Mouse (Mus musculus) liver, embryonic 13.5 days (tissue): Measurements from ENCODE around the gene Satb1. TPM values are rescaled to one million over a fixed set of nuclear protein-coding genes. Genes with fewer than 3 reads are reported as not detected.

Experiments
- ATAC-seq: fragments of 200-750 bp; cut with Nextera tagmentation; 2 replicates; pipeline ENCODE4 v1.8.0; 2017; ENCODE audit warnings: low read depth, mild to moderate bottlenecking, moderate number of reproducible peaks, moderate library complexity
- DNase-seq: peaks from one replicate; pipeline ENCODE4 v3.0.0; 2022
- H3K27ac ChIP-seq: fragments of 300-500 bp; sonication (generic); 2 replicates; pipeline ENCODE4 v1.5.1; 2015; ENCODE audit warnings: moderate library complexity, mild to moderate bottlenecking, inconsistent platforms
- H3K27me3 ChIP-seq: fragments of 300-500 bp; sonication (generic); 2 replicates; pipeline ENCODE4 v1.6.1; 2015; ENCODE audit warnings: mild to moderate bottlenecking, inconsistent platforms
- H3K36me3 ChIP-seq: fragments of 300-500 bp; sonication (generic); 2 replicates; pipeline ENCODE4 v1.6.1; 2015; ENCODE audit warnings: mild to moderate bottlenecking, inconsistent platforms
- H3K4me1 ChIP-seq: fragments of 300-500 bp; sonication (generic); replicated peaks from 2 replicates; pipeline ENCODE4 v1.6.1; 2015; ENCODE audit warnings: inconsistent platforms
- H3K4me2 ChIP-seq: fragments of 300-500 bp; sonication (generic); 2 replicates; pipeline ENCODE4 v1.6.1; 2015; ENCODE audit warnings: inconsistent platforms, mild to moderate bottlenecking, moderate library complexity
- H3K4me3 ChIP-seq: fragments of 300-500 bp; sonication (generic); replicated peaks from 2 replicates; pipeline ENCODE4 v1.5.1; 2015; ENCODE audit warnings: mild to moderate bottlenecking, inconsistent platforms
- H3K9ac ChIP-seq: fragments of 300-500 bp; sonication (generic); 2 replicates; pipeline ENCODE4 v1.6.1; 2015; ENCODE audit warnings: mild to moderate bottlenecking, inconsistent platforms
- H3K9me3 ChIP-seq: fragments of 300-500 bp; sonication (generic); replicated peaks from 2 replicates; pipeline ENCODE4 v1.6.1; 2016; ENCODE audit warnings: inconsistent platforms
- WGBS: fragments of 180-500 bp; shearing (Covaris S2); methylation state at CpG from one replicate; pipeline ENCODE4 v1.1.7; 2015; ENCODE audit not compliant: insufficient replicate concordance; 5-methylcytosine and 5-hydroxymethylcytosine counted together
- polyA plus RNA-seq: library from polyadenylated mRNA; unstranded; fragments of >200 nt; fragmentation: Nextera tagmentation; extraction: Ambion mirVana; gene quantifications from 2 replicates; pipeline ENCODE4 v1.2.1, GENCODE M21; 2015

The Satb1 gene
- polyA plus RNA-seq, 1 experiment from 2014 or later, result 1.6 TPM

DNA sequence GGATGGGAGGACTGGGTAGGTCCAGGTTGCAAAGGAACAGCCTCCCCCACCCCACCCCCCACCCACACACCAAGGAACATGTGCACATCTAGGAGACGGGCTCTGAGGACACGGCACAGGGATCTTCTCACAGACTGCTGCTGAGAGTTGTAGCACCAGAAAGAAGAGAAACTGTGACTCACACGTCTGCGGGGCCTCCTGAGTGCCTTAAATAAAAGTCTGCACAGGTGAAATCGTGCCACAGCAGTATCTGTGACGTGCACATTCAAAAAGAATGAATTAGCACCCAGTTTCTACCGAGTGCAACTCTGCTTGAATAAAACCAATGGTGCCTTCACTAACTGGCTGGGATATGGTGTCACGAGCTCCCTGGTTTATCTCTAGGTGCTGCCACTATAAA is 69.5 kb downstream of the Satb1 start:
- H3K27me3 ChIP-seq, result no peaks in the 10 kb centered on the region
- H3K4me2 ChIP-seq, result no peak overlapping the region
- WGBS, result 63% methylated on average over 8 of the region's 8 CpGs
- H3K27ac ChIP-seq, result no peak overlapping the region
- H3K9ac ChIP-seq, result no peak overlapping the region
- H3K4me1 ChIP-seq, result no peaks in the 10 kb centered on the region
- no peak for ATAC-seq
- H3K36me3 ChIP-seq, result no peaks in the 10 kb centered on the region
- no peak overlapping the region for H3K4me3 ChIP-seq
- no peaks in the 10 kb centered on the region for H3K9me3 ChIP-seq
- no peak for DNase-seq

- Histone ChIP-seq H3K4me3 (no peak overlapping the region), H3K36me3 (no peaks in the 10 kb centered on the region), H3K9me3 (no peaks in the 10 kb centered on the region), H3K27me3 (no peaks in the 10 kb centered on the region), H3K4me2 (no peak overlapping the region), H3K27ac (no peak overlapping the region), H3K4me1 (no peaks in the 10 kb centered on the region), H3K9ac (no peak overlapping the region)
- DNase-seq (no peak), ATAC-seq (no peak)
- WGBS, result 51% methylated on average over 7 of the region's 7 CpGs
Measured at GRCm38 (mm10) chr17:51762503-51762902, 70.6 kb downstream of the Satb1 start.

GRCm38 (mm10) chr17:51760997-51761655 is 72.0 kb downstream of the Satb1 start:
- no peak for ATAC-seq
- 77% methylated on average over 17 of the region's 17 CpGs for WGBS

GRCm38 (mm10) chr17:51760251-51760887 is 72.7 kb downstream of the Satb1 start:
- no peak overlapping the region for H3K4me2 ChIP-seq
- no peaks in the 10 kb centered on the region for H3K27me3 ChIP-seq
- ATAC-seq, result no peak
- no peak overlapping the region for H3K9ac ChIP-seq
- no peak overlapping the region for H3K4me3 ChIP-seq
- no peaks in the 10 kb centered on the region for H3K4me1 ChIP-seq
- H3K9me3 ChIP-seq, result no peaks in the 10 kb centered on the region
- 76% methylated on average over 17 of the region's 17 CpGs for WGBS
- H3K36me3 ChIP-seq, result no peaks in the 10 kb centered on the region
- H3K27ac ChIP-seq, result no peak overlapping the region
- DNase-seq, result no peak

More at GRCm38 (mm10) chr17:51760997-51761655, 72.0 kb downstream of the Satb1 start:
- H3K36me3 ChIP-seq, result no peaks in the 10 kb centered on the region
- no peaks in the 10 kb centered on the region for H3K4me1 ChIP-seq
- H3K9me3 ChIP-seq, result no peaks in the 10 kb centered on the region
- no peaks in the 10 kb centered on the region for H3K27me3 ChIP-seq
- H3K9ac ChIP-seq, result no peak overlapping the region
- no peak for DNase-seq
- H3K27ac ChIP-seq, result no peak overlapping the region
- no peak overlapping the region for H3K4me2 ChIP-seq
- no peak overlapping the region for H3K4me3 ChIP-seq

- Histone ChIP-seq H3K27me3 (no peaks in the 10 kb centered on the region), H3K4me2 (no peak overlapping the region), H3K36me3 (no peaks in the 10 kb centered on the region), H3K4me3 (no peak overlapping the region), H3K9me3 (no peaks in the 10 kb centered on the region), H3K4me1 (no peaks in the 10 kb centered on the region), H3K27ac (no peak overlapping the region), H3K9ac (no peak overlapping the region)
- no peak for DNase-seq
- WGBS, result 60% methylated on average over 4 of the region's 4 CpGs
- ATAC-seq, result no peak
Measured at GRCm38 (mm10) chr17:51759509-51759908, 73.6 kb downstream of the Satb1 start.

DNA sequence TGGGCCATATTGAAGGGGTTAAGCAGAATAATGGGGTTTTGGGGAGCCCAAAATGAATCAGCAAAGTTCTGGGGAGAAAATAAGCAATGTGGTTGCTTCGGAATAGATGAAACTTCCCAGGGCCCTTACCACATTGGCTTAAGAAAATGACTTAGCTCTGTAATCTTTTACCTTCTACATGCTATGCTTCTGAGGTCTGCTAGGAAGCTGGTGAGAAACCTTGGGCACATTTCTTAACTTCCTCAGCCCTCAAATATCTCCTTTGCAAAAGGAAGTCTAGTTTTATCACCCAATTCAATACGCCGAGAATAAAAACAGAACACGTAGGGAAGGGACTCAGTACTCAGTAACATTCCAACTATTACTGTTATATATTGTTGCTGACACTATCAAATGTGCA is 80.9 kb downstream of the Satb1 start:
- Histone ChIP-seq H3K9me3 (no peaks in the 10 kb centered on the region), H3K27ac (no peak overlapping the region), H3K9ac (no peak overlapping the region), H3K4me2 (no peak overlapping the region), H3K4me3 (no peak overlapping the region), H3K4me1 (no peaks in the 10 kb centered on the region), H3K36me3 (no peaks in the 10 kb centered on the region), H3K27me3 (no peaks in the 10 kb centered on the region)
- ATAC-seq, result no peak
- WGBS, result 74% methylated on average over 4 of the region's 4 CpGs
- no peak for DNase-seq

DNA sequence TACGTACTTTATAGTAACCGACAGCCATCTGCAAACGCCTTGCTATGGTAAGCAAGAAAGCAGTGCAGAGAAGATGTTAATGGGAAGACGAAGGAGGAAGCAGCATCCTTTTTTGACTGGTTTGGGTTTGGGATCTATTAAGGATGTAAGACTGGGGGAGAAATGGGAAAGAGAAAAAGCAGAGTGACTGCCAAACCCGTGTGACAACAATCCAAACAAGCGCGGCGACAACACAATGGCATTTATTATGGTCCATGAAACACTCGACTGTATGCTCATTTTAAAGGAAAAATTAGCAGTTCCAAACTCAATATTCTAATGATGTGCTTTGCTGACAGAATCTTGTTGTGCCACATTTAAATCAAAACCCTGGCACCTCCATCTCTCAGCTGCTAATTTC is 85.9 kb downstream of the Satb1 start:
- DNase-seq, result no peak
- Histone ChIP-seq H3K27ac (no peak overlapping the region), H3K4me2 (no peak overlapping the region), H3K4me3 (no peak overlapping the region), H3K9me3 (no peaks in the 10 kb centered on the region), H3K36me3 (no peaks in the 10 kb centered on the region), H3K4me1 (no peaks in the 10 kb centered on the region), H3K9ac (no peak overlapping the region), H3K27me3 (no peaks in the 10 kb centered on the region)
- no peak for ATAC-seq
- 78% methylated on average over 9 of the region's 9 CpGs for WGBS

DNA sequence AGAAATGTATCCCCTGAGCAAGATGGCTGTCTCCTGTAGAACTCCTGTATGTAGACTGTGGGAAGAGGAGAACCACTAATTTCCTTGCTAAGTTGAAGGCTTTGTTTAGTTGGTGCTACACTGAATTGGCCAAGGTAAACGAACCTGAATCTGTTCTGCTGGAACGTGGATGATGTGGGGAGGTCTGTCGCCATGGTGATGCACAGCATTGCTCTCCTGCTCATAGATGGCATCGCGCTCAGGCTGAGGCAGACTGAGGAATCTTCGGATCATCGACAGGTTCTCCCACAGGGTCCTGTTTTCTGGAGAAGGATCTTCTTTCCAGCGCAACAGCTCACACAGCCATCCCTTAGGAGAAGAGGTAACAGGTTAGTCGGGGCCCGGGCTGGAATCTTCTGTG is 90.6 kb downstream of the Satb1 start:
- Histone ChIP-seq H3K4me3 (no peak overlapping the region), H3K4me1 (no peaks in the 10 kb centered on the region), H3K9ac (no peak overlapping the region), H3K27ac (no peak overlapping the region), H3K36me3 (no peaks in the 10 kb centered on the region), H3K4me2 (no peak overlapping the region), H3K9me3 (no peaks in the 10 kb centered on the region), H3K27me3 (no peaks in the 10 kb centered on the region)
- WGBS, result 73% methylated on average over 10 of the region's 10 CpGs
- ATAC-seq (no peak), DNase-seq (no peak)

GRCm38 (mm10) chr17:51741126-51741525 is 92.0 kb downstream of the Satb1 start:
- Histone ChIP-seq H3K27ac (no peak overlapping the region), H3K9ac (no peak overlapping the region), H3K4me1 (no peaks in the 10 kb centered on the region), H3K9me3 (no peaks in the 10 kb centered on the region), H3K27me3 (no peaks in the 10 kb centered on the region), H3K4me2 (no peak overlapping the region), H3K36me3 (no peaks in the 10 kb centered on the region), H3K4me3 (no peak overlapping the region)
- ATAC-seq, result no peak
- no peak for DNase-seq
- WGBS, result 74% methylated on average over 10 of the region's 10 CpGs

DNA sequence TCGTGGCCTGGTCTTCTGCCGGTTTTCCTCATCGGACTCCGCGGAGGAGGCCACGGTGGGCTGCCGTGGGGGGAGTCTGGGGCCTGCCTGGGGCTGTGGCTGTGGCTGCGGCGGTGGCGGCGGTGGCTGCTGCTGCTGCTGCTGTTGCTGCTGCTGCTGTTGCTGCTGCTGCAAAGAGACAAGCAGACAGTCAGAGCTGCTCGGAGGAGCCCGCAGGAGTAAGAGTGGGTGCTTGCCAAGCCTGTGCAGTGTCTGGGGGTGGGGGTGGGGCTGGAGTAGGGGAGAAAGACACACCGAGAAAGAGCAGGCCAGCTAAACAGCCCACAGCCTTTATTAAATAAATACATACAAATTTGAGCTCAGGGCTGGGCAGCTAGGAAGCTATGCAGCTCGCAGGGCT is 92.8 kb downstream of the Satb1 start:
- WGBS, result 75% methylated on average over 15 of the region's 15 CpGs
- no peaks in the 10 kb centered on the region for H3K27me3 ChIP-seq
- no peak overlapping the region for H3K4me3 ChIP-seq
- DNase-seq, result no peak
- no peaks in the 10 kb centered on the region for H3K36me3 ChIP-seq
- no peaks in the 10 kb centered on the region for H3K4me1 ChIP-seq
- H3K9ac ChIP-seq, result no peak overlapping the region
- ATAC-seq, result no peak
- H3K27ac ChIP-seq, result no peak overlapping the region
- no peak overlapping the region for H3K4me2 ChIP-seq
- no peaks in the 10 kb centered on the region for H3K9me3 ChIP-seq

- Histone ChIP-seq H3K4me2 (no peak overlapping the region), H3K4me3 (no peak overlapping the region), H3K27ac (no peak overlapping the region), H3K36me3 (no peaks in the 10 kb centered on the region), H3K27me3 (no peaks in the 10 kb centered on the region), H3K9me3 (no peaks in the 10 kb centered on the region), H3K9ac (no peak overlapping the region), H3K4me1 (no peaks in the 10 kb centered on the region)
- WGBS, result 82% methylated on average over 2 of the region's 2 CpGs
- no peak for DNase-seq
- ATAC-seq, result no peak
Measured at GRCm38 (mm10) chr17:51724486-51724885, 108.6 kb downstream of the Satb1 start.

DNA sequence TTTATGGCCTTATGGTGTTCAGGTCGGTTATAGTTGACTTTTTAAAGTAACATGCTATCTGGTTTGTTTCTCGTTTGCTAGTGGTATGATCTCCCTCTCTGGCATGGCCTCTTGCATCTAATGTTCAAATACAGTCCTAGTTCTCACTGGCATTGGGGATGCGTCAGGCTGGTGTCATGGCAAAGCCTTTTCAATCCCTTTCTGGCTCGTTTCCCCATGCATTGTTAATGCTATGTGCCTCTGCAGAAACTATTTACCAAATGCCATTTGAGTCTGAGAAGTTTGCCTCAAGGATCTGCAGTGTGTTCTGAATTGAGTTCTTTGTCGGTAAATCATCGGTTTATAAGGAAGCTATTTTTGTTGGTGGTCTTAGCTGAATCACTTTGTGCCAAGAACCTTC is 137.4 kb downstream of the Satb1 start:
- H3K9me3 ChIP-seq, result no peaks in the 10 kb centered on the region
- H3K4me3 ChIP-seq, result no peak overlapping the region
- no peak overlapping the region for H3K4me2 ChIP-seq
- H3K36me3 ChIP-seq, result no peaks in the 10 kb centered on the region
- DNase-seq (no peak), ATAC-seq (no peak)
- H3K27ac ChIP-seq, result no peak overlapping the region
- H3K27me3 ChIP-seq, result no peaks in the 10 kb centered on the region
- 63% methylated on average over 6 of the region's 6 CpGs for WGBS
- H3K4me1 ChIP-seq, result no peaks in the 10 kb centered on the region
- no peak overlapping the region for H3K9ac ChIP-seq
